17 mouse cellular contexts compared by ENCODE assay signal in genomic region chr3:38697349-38697748, GRCm38 (mm10).
A peak's percentile ranks its signal among the peaks of the same experiment; 100 is the strongest.
DNase-seq lines count a peak whose midpoint lies in the region; ATAC-seq lines count a peak whose summit lies in the region.
"Had no signal": no experiment of that assay in that cellular context is flagged by ENCODE, and none has a peak within 500 bp of the region (broad histone marks: within the 10 kb centered on the region; RNA-seq: fewer than 3 reads in every experiment).

No protein-coding gene starts in this region.

- H3K27ac ChIP-seq in heart, embryonic 11.5 days (ENCODE audit: low read depth, low read length) = no peak overlapping the region
- H3K27ac ChIP-seq in limb, embryonic 11.5 days (replicated peaks; ENCODE audit: low read depth, low read length) = no peak overlapping the region
- H3K27ac ChIP-seq in limb, embryonic 10.5 days = no peak overlapping the region
- peak overlapping the region; percentile 61; the same call in 1 of the 2 replicates for H3K27ac ChIP-seq in hindbrain, embryonic 13.5 days
- 0 out of 2 replicates have a peak overlapping the region, but pooled peaks have one; percentile 43 for H3K27ac ChIP-seq in neural tube, embryonic 15.5 days (replicated peaks)

- H3K4me3 ChIP-seq in heart, embryonic 11.5 days (ENCODE audit: low read depth, low read length) = no peak overlapping the region
- H3K4me3 ChIP-seq in limb, embryonic 11.5 days (ENCODE audit: low read depth, low read length) = no peak overlapping the region
- H3K4me3 ChIP-seq in limb, embryonic 10.5 days = no peak overlapping the region
- H3K4me3 ChIP-seq in hindbrain, embryonic 13.5 days = no peak overlapping the region
- no peak overlapping the region for H3K4me3 ChIP-seq in neural tube, embryonic 15.5 days (replicated peaks)
- H3K4me3 ChIP-seq: embryonic facial prominence, embryonic 12.5 days had no signal

- no peak for ATAC-seq in heart, embryonic 11.5 days (replicated peaks; ENCODE audit: insufficient number of reproducible peaks, low FRiP score, low TSS enrichment)
- ATAC-seq in limb, embryonic 11.5 days (ENCODE audit: insufficient number of reproducible peaks, low FRiP score, low TSS enrichment, low read depth) = no peak
- ATAC-seq in hindbrain, embryonic 13.5 days (ENCODE audit: low FRiP score) = no peak
- ATAC-seq in neural tube, embryonic 15.5 days (ENCODE audit: low FRiP score) = no peak
- ATAC-seq: intestine, postnatal 0 days; Patski had no signal

- H3K27me3 ChIP-seq in heart, embryonic 11.5 days (ENCODE audit: control insufficient read depth, insufficient read depth, low read length) = no peaks in the 10 kb centered on the region
- H3K27me3 ChIP-seq in limb, embryonic 11.5 days (ENCODE audit: control insufficient read depth, insufficient read depth, low read length) = no peaks in the 10 kb centered on the region
- no peaks in the 10 kb centered on the region for H3K27me3 ChIP-seq in limb, embryonic 10.5 days (ENCODE audit: low read depth, poor library complexity, severe bottlenecking)
- no peaks in the 10 kb centered on the region for H3K27me3 ChIP-seq in hindbrain, embryonic 13.5 days
- no peaks in the 10 kb centered on the region for H3K27me3 ChIP-seq in neural tube, embryonic 15.5 days (replicated peaks)
- H3K27me3 ChIP-seq: embryonic facial prominence, embryonic 12.5 days had no signal

- peak; percentile 17 for DNase-seq in heart, adult 11 months
- DNase-seq in limb, embryonic 11.5 days (ENCODE audit: low spot score) = peak; percentile 2
- no peak for DNase-seq in limb, embryonic 10.5 days (ENCODE audit: low spot score)
- DNase-seq in embryo, embryonic 10 days (ENCODE audit: low spot score) = no peak
- DNase-seq: B cell, adult 2 months; cerebellum, postnatal 14 days; gastrocnemius, postnatal 10 days; lung, adult 2 months; lung, postnatal 4 days; right cerebral cortex, adult 18-20 months; thymus, postnatal 4 days had no signal

- no peak overlapping the region for H3K9ac ChIP-seq in heart, embryonic 11.5 days (ENCODE audit: low read depth, low read length)
- H3K9ac ChIP-seq in limb, embryonic 11.5 days (ENCODE audit: low read length) = no peak overlapping the region
- H3K9ac ChIP-seq in hindbrain, embryonic 13.5 days = no peak overlapping the region
- no peak overlapping the region for H3K9ac ChIP-seq in neural tube, embryonic 15.5 days (replicated peaks)
- H3K9ac ChIP-seq: embryonic facial prominence, embryonic 12.5 days had no signal

- WGBS in heart, embryonic 11.5 days (ENCODE audit: insufficient replicate concordance) = 69% methylated on average over 2 of the region's 2 CpGs
- 75% methylated on average over 2 of the region's 2 CpGs for WGBS in limb, embryonic 11.5 days
- WGBS in limb, embryonic 10.5 days = 83% methylated on average over 2 of the region's 2 CpGs
- 56% methylated on average over 2 of the region's 2 CpGs for WGBS in hindbrain, embryonic 13.5 days
- WGBS in neural tube, embryonic 15.5 days = 71% methylated on average over 2 of the region's 2 CpGs

- no peak overlapping the region for H3K4me2 ChIP-seq in heart, embryonic 11.5 days
- H3K4me2 ChIP-seq in limb, embryonic 11.5 days (ENCODE audit: low read depth, severe bottlenecking) = no peak overlapping the region
- no peak overlapping the region for H3K4me2 ChIP-seq in hindbrain, embryonic 13.5 days
- no peak overlapping the region for H3K4me2 ChIP-seq in neural tube, embryonic 15.5 days

- H3K4me1 ChIP-seq in heart, embryonic 11.5 days (ENCODE audit: control insufficient read depth, insufficient read depth, low read length) = peaks cover 14% of the 10 kb centered on the region
- no peaks in the 10 kb centered on the region for H3K4me1 ChIP-seq in limb, embryonic 11.5 days (ENCODE audit: control insufficient read depth, insufficient read depth, low read length)
- peaks cover 5% of the 10 kb centered on the region; the same call in 1 of the 2 replicates for H3K4me1 ChIP-seq in limb, embryonic 10.5 days
- H3K4me1 ChIP-seq in hindbrain, embryonic 13.5 days (replicated peaks) = peaks cover 13% of the 10 kb centered on the region
- peaks cover 9% of the 10 kb centered on the region; the same call in 1 of the 2 replicates for H3K4me1 ChIP-seq in neural tube, embryonic 15.5 days

- H3K36me3 ChIP-seq in heart, embryonic 11.5 days (ENCODE audit: control insufficient read depth, insufficient read depth, low read length) = no peaks in the 10 kb centered on the region
- no peaks in the 10 kb centered on the region for H3K36me3 ChIP-seq in limb, embryonic 11.5 days (ENCODE audit: control insufficient read depth, insufficient read depth, low read length)
- H3K36me3 ChIP-seq in limb, embryonic 10.5 days = no peaks in the 10 kb centered on the region
- no peaks in the 10 kb centered on the region for H3K36me3 ChIP-seq in hindbrain, embryonic 13.5 days
- no peaks in the 10 kb centered on the region for H3K36me3 ChIP-seq in neural tube, embryonic 15.5 days
- H3K36me3 ChIP-seq: embryonic facial prominence, embryonic 12.5 days had no signal

- no peaks in the 10 kb centered on the region; the same call in 1 of the 2 replicates for H3K9me3 ChIP-seq in heart, embryonic 11.5 days (replicated peaks; ENCODE audit: control insufficient read depth, low read length)
- no peaks in the 10 kb centered on the region for H3K9me3 ChIP-seq in limb, embryonic 11.5 days (ENCODE audit: control insufficient read depth, low read length)
- no peaks in the 10 kb centered on the region for H3K9me3 ChIP-seq in limb, embryonic 10.5 days (replicated peaks)
- 0 out of 2 replicates have a peak, but pooled peaks cover 6% of the 10 kb centered on the region for H3K9me3 ChIP-seq in hindbrain, embryonic 13.5 days
- H3K9me3 ChIP-seq in neural tube, embryonic 15.5 days (replicated peaks) = no peaks in the 10 kb centered on the region; the same call in 1 of the 2 replicates
- H3K9me3 ChIP-seq: embryonic facial prominence, embryonic 12.5 days had no signal

Comparison
In these comparisons a context has a peak if more than half of its experiments do, and no peak if none do; other contexts are left out.
1. DNase-seq: peak in heart, adult 11 months (single experiment) and limb, embryonic 11.5 days (single experiment); none in limb, embryonic 10.5 days (single experiment) and embryo, embryonic 10 days (single experiment).
2. H3K27ac ChIP-seq: peak in hindbrain, embryonic 13.5 days (single experiment) and neural tube, embryonic 15.5 days (single experiment); none in heart, embryonic 11.5 days (single experiment), limb, embryonic 11.5 days (single experiment) and limb, embryonic 10.5 days (single experiment).